Mouse (Mus musculus) urinary bladder, postnatal 25 days (tissue): ENCODE data around the gene Kpna7.
"Not testable (repeated sequence)": the region's sequence is repeated elsewhere in the genome, so short reads cannot be mapped to it uniquely, and the experiment has no call there.

Experiments
- DNase-seq: peaks from one replicate; pipeline ENCODE4 v3.0.0; 2022; ENCODE audit warnings: low spot score

Gene Kpna7

DNA sequence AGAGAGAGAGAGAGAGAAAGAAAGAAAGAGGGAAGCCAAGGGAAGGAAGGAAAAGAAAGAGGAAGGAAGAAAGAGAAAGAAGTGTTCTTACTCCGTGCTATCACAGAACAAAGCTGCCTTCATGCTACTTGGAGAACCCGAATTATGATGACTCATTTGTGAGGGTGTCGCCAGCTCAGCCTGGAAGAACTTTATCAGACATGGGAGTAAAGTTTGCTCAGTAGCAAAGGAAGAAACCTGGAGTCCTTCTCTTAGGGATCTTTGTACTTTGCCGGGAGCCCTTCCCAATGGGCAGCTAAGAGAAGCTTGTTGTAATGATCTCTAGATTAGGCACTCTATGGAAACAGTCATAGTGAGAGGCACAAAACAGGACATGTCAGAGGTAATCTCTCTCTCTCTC is 18.9 kb upstream of the Kpna7 start:
- no peak for DNase-seq

DNA sequence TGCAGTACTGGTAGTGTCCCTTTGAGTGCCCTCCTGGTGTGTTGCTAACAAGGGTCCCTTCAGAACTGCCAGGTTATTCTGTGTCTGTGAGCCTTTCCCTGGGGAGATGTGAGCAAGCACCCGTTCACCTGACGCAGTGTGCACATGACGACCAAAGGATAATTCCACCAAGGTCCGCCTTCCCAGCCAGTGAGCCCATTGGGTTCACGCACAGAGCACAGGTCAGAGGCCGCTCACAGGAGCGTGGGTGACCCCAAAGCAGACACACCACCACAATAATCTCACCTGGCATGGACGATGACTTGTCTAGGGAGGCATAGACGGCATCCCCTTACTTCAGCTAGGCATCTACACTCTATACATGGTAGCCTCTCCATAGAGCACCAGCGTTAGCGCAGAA is 17.6 kb upstream of the Kpna7 start:
- not testable (repeated sequence) for DNase-seq

DNA sequence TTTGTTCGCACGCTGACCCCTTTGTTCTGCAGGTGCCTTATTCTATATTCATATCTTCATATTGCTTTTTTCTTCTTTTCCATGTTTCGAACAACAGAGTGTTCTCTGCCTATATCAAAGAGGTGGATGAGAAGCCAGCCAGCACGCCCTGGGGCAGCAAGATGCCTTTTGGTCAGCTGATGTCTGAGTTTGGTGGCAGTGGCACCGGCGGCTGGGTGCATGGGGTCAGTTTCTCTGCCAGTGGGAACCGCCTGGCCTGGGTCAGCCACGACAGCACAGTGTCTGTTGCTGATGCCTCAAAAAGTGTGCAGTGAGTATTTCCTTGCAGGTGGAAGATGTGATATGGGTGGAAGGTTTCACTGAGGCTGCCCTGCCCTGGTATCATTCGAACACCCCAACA is 17.1 kb upstream of the Kpna7 start:
- DNase-seq, result no peak

DNA sequence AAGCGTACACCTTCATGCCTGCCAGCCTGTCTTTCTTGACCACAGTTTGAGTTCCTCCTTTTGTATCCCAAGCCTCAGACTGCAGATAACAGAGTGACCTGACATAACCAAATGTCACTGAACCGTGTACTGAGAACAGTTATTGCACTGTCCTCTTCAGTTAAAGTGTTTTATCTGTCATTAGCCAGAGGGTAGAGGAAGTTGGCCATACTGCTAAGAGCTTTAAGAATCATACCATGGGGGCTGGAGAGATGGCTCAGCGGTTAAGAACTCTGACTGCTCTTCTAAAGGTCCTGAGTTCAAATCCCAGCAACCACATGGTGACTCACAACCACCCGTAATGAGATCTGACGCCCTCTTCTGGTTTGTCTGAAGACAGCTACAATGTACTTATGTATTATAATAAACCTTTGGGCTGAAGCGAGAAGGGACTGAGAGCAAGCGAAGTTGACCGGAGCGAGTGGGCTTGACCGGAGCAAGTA is 14.6 kb upstream of the Kpna7 start:
- DNase-seq, result no peak

DNA sequence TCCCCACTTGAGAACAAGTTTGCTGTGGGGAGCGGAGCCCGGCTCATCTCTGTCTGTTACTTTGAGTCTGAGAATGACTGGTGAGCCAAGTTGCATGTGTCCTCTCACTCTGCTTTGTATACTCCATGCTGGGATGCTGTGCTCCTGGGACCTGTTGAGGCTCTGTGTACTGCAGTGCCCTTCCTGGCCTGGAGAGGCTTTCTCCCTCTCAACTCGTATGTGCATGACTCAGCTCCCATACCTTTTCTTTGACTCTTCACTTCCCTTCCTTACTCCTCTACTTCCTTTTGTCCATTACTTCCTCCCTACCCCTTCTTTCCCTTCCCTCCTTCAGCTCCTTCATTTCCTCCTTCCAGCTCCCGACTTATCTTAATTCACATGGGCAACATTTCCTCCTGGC is 12.4 kb upstream of the Kpna7 start:
- DNase-seq, result no peak

DNA sequence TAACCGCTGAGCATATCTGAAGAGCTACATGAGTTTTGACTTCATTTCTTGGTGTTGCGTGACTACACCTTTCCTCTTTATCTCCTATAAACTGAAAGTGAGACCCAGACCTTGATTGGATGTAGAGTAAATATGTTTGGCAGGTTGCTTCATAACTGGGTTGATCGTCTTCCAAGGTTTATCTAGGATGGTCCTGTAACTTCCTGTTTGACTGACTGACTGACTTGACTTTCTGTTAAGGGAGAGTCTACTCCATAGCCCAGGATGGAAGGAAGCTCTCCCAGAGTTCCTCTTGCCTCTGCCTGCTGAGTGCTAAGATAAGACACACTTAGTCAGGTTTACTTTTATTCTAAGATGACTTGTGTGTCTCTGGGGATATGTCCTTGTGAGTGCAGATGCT is 6.0 kb upstream of the Kpna7 start:
- no peak for DNase-seq

DNA sequence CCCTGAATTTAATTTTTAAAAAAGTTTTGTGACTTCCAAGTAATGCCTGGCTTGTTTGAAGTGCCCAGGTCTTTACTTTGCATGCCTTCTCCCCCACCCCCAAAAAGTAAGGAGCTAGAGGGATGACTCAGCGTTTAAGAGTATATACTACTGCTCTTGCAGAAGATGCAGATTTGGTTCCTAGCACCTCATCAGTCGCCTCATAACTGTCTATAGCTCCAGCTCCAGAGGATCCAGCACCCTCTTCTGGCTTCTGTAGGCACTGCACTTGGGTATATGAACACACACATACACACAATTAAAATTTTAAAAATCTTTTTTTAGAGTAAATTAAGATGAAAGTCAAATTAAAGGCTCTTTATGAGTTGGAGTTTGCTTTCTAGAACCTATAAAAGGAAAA is 4.4 kb upstream of the Kpna7 start:
- no peak for DNase-seq

DNA sequence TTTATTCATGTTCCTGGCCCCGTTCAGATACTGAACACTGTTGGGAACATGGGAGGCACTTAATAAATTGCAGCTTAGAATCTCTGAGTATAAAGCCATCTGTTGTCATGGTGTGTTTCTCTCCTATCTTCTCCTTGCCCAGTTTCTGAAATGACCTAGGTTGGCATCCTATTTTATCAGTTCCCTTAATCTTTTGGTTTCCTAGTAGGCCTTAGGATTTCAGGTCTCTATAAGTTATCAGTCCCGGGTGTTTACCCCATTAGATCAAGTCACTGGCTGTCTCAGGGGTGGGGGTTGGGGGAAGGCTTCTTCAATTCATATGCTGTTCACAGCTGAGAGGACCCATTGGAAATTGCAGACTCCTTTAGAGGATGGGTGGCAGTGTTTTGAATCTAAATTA is 992 bp upstream of the Kpna7 start:
- DNase-seq, result no peak

DNA sequence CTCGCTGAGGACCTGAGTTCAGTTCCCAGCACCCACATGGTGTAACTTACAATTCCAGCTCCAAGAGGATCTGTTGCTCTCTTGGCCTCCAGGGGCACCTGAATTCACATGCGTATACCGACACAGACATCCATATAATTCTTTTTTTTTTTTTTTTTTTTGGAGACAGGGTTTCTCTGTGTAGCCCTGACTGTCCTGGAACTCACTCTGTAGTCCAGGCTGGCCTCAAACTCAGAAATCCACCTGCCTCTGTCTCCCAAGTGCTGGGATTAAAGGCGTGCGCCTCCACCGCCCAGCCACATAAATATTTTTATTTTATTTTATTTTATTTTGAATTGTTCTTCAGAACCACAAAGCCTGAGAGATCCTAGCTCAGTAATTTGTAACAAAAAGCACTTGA is 629 bp downstream of the Kpna7 start:
- not testable (repeated sequence) for DNase-seq

DNA sequence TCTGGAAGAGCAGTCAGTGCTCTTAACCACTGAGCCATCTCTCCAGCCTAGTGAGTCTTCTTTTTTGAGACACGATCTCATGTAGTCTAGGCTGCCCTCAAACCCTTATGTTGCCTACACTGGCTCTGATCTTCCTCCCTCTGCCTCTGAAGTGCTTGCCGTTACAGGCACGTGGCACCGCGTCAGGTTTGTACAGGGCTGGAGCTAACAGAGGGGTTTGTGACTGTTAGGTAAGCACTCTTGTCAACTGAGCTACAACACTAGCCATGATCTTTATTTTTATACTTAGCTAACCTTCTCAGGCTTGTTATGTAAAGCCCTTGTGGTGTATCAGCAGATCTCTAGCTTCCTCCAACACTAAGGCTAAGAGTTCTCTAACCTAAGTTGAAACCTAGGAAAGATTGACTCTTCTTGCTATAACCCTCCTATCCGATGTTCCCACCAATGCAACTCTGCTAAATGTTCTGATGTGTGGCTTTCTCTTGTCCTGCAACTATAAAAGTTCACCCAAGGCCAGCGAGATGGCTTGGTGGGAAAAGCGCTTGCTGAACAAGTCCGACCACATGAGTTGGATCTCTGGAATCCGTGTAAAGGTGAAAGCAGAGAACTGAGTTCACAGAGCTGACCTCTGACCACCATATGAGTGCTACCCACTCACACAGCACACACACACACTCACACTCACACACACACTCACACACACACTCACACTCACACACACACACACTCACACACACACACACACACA is 1.8 kb downstream of the Kpna7 start:
- DNase-seq, result peak; percentile 52

DNA sequence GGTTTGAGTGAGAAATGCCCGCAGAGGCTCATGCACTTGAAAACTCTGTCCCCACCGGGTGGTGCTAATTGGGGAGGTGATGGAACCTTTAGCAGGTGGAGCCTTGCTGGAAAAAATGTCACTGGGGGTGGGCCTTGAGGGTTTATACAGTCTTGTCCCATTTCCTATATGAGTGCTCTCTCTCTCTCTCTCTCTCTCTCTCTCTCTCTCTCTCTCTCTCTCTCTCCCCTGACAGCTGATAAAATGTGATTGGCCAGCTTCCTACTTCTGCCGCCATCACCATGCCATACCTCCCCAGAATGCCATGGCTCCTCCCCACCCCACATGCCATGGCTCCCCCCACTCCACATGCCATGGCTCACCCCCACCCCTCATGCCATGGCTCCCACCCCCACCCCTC is 8.7 kb downstream of the Kpna7 start:
- no peak for DNase-seq

DNA sequence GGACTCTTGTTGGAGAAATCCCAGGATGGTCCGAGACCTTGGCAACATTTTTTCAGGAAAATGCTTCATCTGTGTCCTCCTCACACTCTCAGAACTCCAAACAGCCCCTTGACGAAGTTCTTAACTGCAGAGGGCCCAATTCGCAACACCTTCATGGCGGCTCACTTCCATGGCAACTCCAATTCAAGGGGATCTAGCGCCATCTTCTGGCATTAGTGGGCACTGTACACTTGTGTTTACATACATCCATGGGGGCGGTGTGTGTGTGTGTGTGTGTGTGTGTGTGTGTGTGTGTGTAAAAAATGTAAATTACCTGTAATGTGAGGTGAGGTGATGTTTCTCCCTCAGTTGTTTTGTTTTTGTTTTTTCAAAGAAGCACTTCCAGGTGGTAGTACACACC is 12.5 kb downstream of the Kpna7 start:
- no peak for DNase-seq

DNA sequence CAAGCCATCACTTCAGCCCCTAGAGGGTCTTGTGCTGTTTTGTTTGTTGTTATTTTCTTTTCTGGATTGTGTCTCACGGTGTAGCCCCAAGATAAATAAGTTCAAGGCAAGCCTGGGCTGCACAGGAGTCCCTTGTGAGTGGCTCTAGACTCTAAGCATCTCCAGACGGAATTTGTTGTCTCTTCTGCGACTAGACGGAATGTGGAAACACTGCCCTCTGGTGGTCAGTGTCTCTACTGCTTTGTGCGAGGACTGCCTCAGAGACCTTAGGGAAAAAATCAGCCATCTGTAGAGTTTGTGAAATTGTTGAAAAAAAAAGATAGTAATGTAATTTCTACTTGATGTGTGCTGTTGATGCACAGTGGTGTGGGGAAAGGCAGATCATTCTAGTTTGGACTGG is 14.1 kb downstream of the Kpna7 start:
- peak; percentile 78 for DNase-seq

DNA sequence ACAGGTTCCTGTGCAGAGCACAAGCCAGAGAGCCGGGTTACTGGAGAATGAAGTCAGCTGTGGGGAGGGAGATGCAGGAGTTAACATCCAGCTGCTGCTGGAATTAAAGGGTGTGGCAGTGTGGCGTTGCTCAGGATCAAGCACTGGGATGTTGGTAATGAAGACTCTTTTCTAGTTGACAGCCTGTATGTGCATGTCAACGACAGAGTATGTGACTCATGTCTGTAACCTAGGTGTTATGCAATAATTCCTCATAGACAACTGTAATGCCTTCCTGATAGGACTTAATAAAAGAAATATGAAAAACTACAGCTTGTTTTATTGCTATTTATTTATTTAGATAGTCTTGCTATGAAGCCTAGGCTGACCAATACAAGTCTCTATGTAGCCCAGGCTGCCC is 15.0 kb downstream of the Kpna7 start:
- no peak for DNase-seq

DNA sequence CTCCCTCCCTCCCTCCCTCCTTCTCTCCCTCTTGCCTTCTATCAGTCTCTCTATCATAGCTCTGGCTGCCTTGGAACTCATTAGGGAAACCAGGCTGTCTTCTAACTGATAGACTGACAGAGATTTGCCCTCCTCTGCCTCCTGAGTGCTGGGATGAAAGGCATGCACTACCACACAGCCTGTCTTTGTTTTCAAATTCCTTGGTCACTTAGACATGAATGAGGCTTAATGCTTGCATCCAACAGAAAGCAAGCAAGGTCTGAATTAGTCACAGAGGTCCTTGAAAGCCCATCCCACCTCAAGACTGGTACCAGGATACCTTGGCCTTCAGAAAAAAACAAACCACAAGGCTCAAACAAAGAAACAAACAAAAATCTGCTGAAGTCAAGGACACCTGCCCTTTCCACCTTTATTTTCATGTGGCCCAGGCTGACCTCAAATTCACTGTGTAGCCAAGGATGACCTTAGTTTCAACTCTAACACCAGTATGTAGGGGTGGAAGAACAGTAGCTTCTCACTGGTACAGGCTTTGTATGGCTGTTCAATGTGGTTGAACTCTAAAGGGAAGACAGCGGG is 19.0 kb downstream of the Kpna7 start:
- DNase-seq, result no peak

DNA sequence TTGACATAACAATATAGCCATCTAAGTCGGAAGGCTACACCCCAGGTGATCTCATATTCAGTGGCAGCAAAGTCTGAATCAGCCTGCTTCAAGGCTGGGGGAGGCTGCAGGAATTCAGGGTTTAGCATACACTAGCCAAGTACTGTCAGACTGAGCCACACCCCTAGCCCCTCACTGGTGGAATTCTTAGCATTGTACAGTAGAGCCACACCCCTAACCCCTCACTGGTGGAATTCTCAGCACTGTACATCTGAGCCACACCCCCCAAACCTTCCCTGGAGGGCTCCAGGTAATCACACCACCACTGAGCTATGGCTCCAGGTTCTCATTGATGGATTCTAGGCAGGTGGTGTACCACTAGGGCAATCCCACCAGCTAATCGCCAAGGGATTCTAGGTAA is 24.3 kb downstream of the Kpna7 start:
- DNase-seq, result no peak

DNA sequence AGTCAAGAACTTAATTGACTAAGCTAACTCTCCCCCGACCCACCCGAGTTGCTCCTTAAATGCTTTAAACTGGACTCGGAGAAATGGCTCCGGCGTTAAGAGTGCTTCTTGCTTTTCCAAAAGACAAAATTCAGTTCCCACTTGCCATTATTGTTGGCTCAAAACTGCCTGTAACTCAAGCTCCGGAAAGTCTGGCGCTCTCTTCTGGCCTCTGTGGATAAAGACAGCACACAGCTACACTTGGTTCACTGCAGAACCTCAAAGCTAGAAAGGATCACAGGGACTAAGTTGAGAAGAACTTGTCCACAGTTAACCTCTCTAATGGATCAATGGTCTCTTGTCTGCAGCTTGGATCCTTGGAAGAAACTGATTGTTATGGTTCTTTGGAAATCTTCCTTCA is 25.1 kb downstream of the Kpna7 start:
- no peak for DNase-seq

DNA sequence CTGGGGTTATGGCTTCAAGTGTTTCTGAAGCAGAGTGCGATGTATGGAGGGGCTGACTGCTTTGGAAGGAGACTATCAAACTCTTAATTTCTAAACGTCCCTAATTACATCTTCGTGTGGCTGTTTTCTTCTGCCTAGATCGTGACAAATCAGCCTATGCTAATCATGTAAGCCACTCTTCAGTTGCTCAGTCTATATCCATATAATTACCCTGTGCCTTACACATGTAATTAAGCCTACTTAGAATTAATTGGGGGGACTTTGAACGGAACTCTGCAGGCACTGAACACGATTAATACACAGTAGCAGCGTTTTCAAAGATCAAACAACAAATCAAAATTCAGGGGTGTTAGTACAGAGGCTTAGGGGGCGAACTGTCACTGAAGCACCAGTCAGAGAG is 25.9 kb downstream of the Kpna7 start:
- DNase-seq, result no peak

DNA sequence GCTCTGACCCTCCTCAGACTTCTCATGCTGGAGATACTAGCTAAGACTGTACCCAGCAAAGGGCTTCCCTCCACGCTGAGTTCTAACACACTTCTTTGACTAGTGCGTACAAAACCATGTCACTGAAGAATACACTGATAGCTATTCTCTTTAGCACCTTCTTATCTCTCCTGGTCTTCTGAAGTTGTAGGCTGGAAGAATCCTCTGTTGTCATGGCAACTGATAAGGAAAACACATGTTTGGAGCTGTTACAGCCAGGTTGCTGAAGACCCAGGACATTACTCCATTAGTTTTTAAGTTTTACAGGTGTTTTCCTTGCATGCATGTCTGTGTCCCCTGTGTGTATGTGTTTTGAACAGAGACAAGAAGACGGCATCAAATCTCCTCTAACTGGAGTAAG is 29.6 kb downstream of the Kpna7 start:
- not testable (repeated sequence) for DNase-seq

DNA sequence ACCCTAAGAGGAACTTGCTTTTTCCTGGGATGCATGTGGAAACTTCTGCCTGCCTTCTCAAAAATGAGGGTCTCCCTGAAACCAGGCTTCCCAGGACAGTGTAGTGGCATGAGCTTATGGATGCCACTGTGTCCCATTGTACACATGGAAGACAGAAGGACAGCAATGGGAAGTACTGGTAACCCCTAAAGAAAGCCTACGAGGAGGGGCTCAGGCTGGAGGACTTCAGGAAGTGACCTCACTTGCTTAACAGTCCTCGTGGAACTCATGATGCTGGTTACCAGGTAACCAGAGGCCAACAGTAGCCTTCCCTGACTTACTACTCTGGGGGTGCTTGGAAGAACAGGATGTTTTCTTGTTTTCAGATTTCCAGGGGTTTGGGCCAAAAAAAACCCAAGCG is 41.1 kb downstream of the Kpna7 start, which contains the start of gene 1700018F24Rik:
TSS of gene 1700018F24Rik (plus strand) at position 301 of the 400 bp plus-strand sequence.
- DNase-seq, result not testable (repeated sequence)

DNA sequence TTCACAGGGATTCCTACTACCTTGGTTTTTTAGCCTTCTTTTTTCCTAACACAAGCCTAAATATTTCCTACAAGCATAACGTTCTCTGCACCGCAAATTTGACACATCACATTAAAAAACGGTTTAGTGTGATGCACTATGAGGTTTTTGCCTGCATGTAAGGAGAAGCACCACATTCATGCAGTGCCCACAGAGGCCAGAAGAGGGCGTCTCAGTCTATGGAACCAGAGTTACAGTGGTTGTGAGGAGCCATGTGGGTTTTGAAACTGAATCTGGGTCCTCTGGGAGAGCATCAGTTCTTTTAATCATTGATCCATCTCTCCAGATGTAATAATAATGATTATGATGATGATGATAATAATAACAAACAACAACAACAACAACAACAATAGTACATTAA is 42.2 kb downstream of the Kpna7 start:
- DNase-seq, result peak; percentile 6

DNA sequence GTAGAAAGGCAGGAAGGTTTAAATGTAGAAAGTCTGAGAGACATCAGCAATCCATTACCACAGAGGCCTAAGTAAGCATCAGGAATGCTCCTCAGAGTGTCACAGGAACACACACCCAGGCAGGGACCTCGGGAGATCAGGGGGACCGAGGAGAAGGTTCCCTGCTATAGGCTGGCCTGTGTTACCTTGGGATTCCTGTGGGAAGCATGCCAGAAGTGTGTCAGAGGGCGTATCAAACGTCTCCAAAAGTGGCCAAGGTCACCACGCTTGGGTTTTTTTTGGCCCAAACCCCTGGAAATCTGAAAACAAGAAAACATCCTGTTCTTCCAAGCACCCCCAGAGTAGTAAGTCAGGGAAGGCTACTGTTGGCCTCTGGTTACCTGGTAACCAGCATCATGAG is 51.4 kb downstream of the Kpna7 start, which contains the start of gene Gm4871:
TSS of gene Gm4871 (minus strand) at position 364 of the 400 bp plus-strand sequence.
- DNase-seq, result not testable (repeated sequence)

DNA sequence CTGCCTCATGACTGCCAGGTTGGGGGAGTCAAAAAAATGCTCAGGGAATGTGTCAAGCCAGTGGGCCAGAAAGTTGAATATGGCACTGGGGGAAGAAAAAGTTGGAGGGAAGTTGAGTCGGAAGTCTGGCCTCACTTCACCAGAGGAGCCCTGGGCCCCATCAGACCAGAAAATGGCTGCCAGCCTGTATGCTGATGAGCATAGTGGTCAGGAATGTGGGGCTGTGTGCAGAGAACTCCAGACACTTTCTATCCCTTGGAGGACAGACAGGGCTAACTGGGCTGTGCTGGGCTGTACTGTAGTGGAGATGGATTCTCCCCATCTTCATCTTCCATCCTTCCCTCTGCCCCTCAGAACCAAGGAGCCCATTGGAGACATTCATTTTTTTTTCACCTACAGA is 53.4 kb downstream of the Kpna7 start:
- not testable (repeated sequence) for DNase-seq

DNA sequence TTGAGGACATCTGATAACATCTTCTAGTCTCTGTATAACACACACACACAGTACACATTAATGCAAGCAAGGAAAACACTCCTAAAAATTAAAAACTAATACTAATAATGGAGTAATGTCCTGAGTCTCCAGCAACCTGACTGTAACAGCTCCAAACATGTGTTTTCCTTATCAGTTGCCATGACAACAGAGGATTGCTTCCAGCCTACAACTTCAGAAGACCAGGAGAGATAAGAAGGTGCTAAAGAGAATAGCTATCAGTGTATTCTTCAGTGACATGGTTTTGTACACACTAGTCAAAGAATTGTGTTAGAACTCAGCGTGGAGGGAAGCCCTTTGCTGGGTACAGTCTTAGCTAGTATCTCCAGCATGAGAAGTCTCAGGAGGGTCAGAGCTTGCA is 63.1 kb downstream of the Kpna7 start:
- DNase-seq, result not testable (repeated sequence)
